Mouse (Mus musculus) heart, adult 2 months (tissue): ENCODE measurements around the gene Rapgef3. TPM values are rescaled to one million over a fixed set of nuclear protein-coding genes. Genes with fewer than 3 reads are reported as not detected.

Source experiments
- DNase-seq, 2 experiments: peaks; one replicate each; pipeline ENCODE4 v3.0.0; 2021
- H3K27ac ChIP-seq: fragments of 200-600 bp; 2 replicates; pipeline ENCODE4 v1.8.1; 2022
- H3K27me3 ChIP-seq: fragments of 200-500 bp; 2 replicates; pipeline ENCODE4 v1.6.1; 2012; ENCODE audit warnings: mild to moderate bottlenecking, low read length, inconsistent platforms, mixed read lengths; ENCODE audit not compliant: control insufficient read depth, insufficient read depth
- H3K36me3 ChIP-seq: fragments of 200-500 bp; 2 replicates; pipeline ENCODE4 v1.6.1; 2012; ENCODE audit warnings: low read length, inconsistent platforms; ENCODE audit not compliant: control insufficient read depth, insufficient read depth
- H3K4me1 ChIP-seq: fragments of 200-500 bp; 2 replicates; pipeline ENCODE4 v1.6.1; 2011; ENCODE audit warnings: low read length; ENCODE audit not compliant: control insufficient read depth, insufficient read depth
- H3K4me3 ChIP-seq: fragments of 200-600 bp; 2 replicates; pipeline ENCODE4 v1.8.1; 2022
- H3K79me2 ChIP-seq: fragments of 200-500 bp; replicated peaks from 2 replicates; pipeline ENCODE4 v1.6.1; 2012; ENCODE audit warnings: mild to moderate bottlenecking, inconsistent platforms, low read length, moderate library complexity, mixed read lengths; ENCODE audit not compliant: control insufficient read depth, insufficient read depth
- H3K9ac ChIP-seq: fragments of 200-500 bp; 2 replicates; pipeline ENCODE4 v1.6.1; 2012; ENCODE audit warnings: low read depth, mild to moderate bottlenecking, control low read depth, inconsistent platforms, low read length, mixed read lengths
- CTCF ChIP-seq: fragments of 200-600 bp; IDR thresholded peaks from 2 replicates; pipeline ENCODE4 v1.8.1; 2022; ENCODE audit warnings: antibody characterized with exemption, mild to moderate bottlenecking, moderate library complexity
- EP300 ChIP-seq: fragments of 200-500 bp; IDR thresholded peaks from 2 replicates; pipeline ENCODE4 v1.6.1; 2011; ENCODE audit warnings: low read depth, low read length, control low read depth; ENCODE audit not compliant: insufficient read depth
- POLR2A ChIP-seq: fragments of 200-500 bp; IDR thresholded peaks from 2 replicates; pipeline ENCODE4 v1.6.1; 2011; ENCODE audit warnings: mild to moderate bottlenecking, low read depth, low read length, control low read depth; ENCODE audit not compliant: insufficient read depth
- WGBS: fragments of 180-500 bp; shearing (Covaris S2); methylation state at CpG from one replicate; pipeline ENCODE4 v1.1.7; 2018; 5-methylcytosine and 5-hydroxymethylcytosine counted together
- intact Hi-C: fragments of 180-260 bp; cut with DNase I; formaldehyde crosslinking; loops from one replicate; pipeline ENCODE4 v1.15.1; 2025
- polyA plus RNA-seq: library from polyadenylated mRNA; depleted of rRNA; stranded (reverse); fragments of >200 nt; gene quantifications from 2 replicates; pipeline ENCODE4 v1.2.3, GENCODE M21; 2012
- total RNA-seq, 2 experiments: library from RNA; stranded (reverse); gene quantifications; 2 replicates each; pipeline ENCODE4 v1.2.3; 2021

The Rapgef3 gene
- total and polyA plus RNA-seq, 3 experiments = 21.5 to 44.4 (median 27.9) TPM

DNA sequence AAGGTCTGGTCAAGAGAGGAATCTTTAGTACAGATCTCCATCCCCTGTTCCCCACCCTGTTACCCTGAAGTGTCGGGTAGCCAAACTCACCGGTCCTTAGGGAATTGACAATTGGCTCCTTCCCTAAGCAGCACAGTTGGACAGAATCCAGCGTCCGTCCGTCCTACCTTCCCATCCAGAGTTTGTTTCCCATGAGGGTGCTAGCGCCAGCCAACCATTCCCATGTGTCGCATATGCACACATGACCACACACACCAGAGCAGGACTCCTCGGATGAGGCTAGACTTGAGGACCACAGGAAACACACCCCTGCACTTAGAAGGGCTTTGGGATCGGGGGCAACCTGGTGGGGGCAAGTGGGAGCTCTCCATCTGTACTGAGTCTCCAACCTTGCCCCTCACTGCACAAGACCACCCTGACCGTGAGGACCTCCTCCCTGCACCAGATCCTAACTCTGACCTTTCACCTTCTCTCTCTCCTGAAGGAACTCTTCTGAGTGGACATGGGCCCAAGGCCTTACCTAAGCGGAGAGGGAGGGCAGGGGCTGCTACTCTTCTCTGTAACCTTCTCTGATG lies 23.4 kb upstream of the Rapgef3 start:
- peak in 1 of 2 experiments; percentile 41 for DNase-seq
- Histone ChIP-seq H3K4me3 (no peak overlapping the region), H3K27ac (no peak overlapping the region), H3K79me2 (no peaks in the 10 kb centered on the region), H3K36me3 (no peaks in the 10 kb centered on the region), H3K9ac (no peak overlapping the region), H3K27me3 (no peaks in the 10 kb centered on the region), H3K4me1 (peaks cover 19% of the 10 kb centered on the region)
- no peak for TF ChIP-seq POLR2A
- no peak for TF ChIP-seq EP300
- TF ChIP-seq CTCF = no peak
- intact Hi-C loops = loop anchor here (2.0 kb wide), 1 partner anchor 16 kb away; no protein-coding TSS in a partner anchor
- WGBS = 53% methylated on average over 11 of the region's 11 CpGs

GRCm38 (mm10) chr15:97789761-97790505 lies 22.2 kb upstream of the Rapgef3 start:
- Histone ChIP-seq H3K27me3 (no peaks in the 10 kb centered on the region), H3K27ac (peak overlapping the region; percentile 58; the same call in 1 of the 2 replicates), H3K4me3 (no peak overlapping the region), H3K79me2 (no peaks in the 10 kb centered on the region), H3K4me1 (peaks cover 25% of the 10 kb centered on the region), H3K9ac (no peak overlapping the region), H3K36me3 (no peaks in the 10 kb centered on the region)
- TF ChIP-seq CTCF (peak; percentile 95; the same call in 1 of the 2 replicates), EP300 (0 out of 2 replicates have a peak, but pooled peaks have one; percentile 60), POLR2A (peak; percentile 34; the same call in 1 of the 2 replicates)
- DNase-seq = peak; percentile 61 to 74
- WGBS = 46% methylated on average over 20 of the region's 20 CpGs
- intact Hi-C loops = loop anchor here (2.0 to 5.0 kb wide), 2 partner anchors 17 to 172 kb away; partner anchors contain the start of gene Tmem106c

DNA sequence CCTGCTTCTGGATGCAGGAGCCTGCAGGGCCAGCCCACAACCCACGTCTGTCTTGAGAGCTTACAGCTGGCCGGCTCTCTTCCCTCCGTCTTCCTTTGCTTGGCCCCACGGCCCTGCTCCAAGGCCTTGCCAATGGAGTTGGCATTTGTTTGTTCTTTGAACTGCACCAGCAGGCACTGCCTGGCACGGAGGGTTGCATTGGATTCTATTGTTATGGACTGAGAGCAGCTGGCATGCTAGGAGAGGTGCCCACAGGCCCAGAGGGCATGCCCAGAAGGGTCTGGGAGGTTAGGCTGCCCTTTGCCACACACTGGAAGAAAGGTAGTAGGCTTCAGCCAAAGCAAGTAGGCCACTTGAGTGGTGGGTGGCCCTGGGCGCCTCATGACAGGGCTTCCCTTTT lies 21.0 kb upstream of the Rapgef3 start:
- Histone ChIP-seq H3K9ac (no peak overlapping the region), H3K27ac (peak overlapping the region; percentile 58; the same call in 1 of the 2 replicates), H3K4me1 (peaks cover 26% of the 10 kb centered on the region), H3K36me3 (no peaks in the 10 kb centered on the region), H3K27me3 (no peaks in the 10 kb centered on the region), H3K79me2 (no peaks in the 10 kb centered on the region), H3K4me3 (no peak overlapping the region)
- 21% methylated on average over 6 of the region's 6 CpGs for whole genome bisulfite sequencing
- peak; percentile 49 to 56 for DNase-seq
- TF ChIP-seq CTCF (no peak), EP300 (no peak), POLR2A (no peak)
- intact Hi-C loops = loop anchor here (5.0 kb wide), 1 partner anchor 173 kb away; the partner anchor contains the start of gene Tmem106c

DNA sequence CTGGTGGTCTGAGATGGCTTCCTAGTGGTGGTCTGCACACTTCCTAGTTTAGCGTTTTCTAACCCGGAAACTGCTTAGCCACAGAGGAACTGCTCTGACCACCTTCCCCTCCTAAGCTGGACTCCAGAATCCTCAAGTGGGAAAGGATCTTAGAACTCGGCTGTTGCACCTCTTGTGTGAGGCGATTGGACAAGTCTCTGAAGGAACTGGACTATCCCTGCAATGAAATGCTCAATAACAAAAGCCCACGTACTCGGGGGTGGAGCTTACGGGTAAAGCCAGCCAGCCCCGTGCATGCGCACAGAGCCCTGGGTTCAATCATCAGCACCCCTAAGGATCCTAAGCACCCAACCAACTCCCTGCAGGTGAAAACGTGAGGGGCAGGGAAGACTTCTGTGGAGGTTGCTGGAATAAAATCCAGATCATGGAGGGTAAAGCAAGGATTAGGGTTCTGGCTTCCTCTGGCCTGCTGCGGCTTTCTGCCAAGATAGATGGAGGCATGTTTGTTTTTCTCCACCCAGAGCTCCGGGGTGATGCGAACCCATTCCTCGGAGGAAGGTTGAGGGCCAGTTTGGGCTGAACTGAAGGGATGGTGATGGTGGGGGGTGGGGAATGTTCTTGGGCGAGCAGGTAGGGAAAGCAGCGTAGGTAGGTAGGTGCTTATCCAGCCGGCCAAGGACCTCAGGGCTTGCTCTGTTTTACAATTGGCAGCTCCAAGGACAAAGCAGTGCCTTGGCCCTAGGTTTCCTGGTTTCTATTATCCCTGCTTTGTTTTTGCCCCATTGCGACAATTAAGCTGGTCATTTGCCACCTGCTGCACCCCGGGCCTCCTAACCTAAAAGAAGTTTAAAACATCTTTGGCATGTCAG lies 20.3 kb upstream of the Rapgef3 start:
- 52% methylated on average over 19 of the region's 19 CpGs for WGBS
- Histone ChIP-seq H3K36me3 (no peaks in the 10 kb centered on the region), H3K4me1 (peaks cover 26% of the 10 kb centered on the region), H3K27ac (peak overlapping the region; percentile 36), H3K27me3 (no peaks in the 10 kb centered on the region), H3K9ac (no peak overlapping the region), H3K4me3 (no peak overlapping the region), H3K79me2 (no peaks in the 10 kb centered on the region)
- intact Hi-C loops = loop anchor here (5.0 kb wide), 1 partner anchor 174 kb away; the partner anchor contains the start of gene Tmem106c
- TF ChIP-seq POLR2A (peak; percentile 40; the same call in 1 of the 2 replicates), CTCF (no peak)
- DNase-seq = peak in 1 of 2 experiments; percentile 33

DNA sequence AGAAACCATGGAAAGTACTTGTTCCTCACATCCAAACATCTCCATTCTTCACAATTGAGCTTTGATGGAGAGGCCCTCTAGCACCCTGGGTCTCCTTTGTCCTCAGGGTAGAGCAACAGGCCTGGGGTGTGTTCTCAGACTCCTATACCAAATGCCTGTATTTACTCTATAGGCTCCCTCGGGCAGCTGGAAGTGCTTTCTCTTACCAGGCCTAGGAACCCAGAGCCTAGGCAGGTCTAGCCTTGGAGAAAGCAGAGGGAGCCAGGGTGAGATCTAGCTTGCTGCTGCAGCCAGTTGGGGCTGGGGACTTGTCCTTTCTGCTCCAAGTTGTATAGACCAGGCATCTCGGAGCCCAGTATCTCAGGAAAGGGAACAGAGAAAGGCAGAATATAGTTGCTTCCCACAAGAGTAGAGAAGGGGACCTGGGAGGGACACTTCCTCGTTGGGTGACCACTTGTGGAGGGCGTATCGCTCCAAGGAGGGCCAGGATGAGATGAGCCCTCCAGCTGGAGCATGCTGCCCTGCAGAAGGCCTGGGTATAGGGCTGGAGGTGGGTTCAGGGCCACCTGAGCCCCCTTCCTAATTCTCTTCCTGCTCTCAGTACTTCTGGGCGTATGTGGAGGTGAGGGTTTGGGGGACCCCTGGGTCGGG lies 19.5 kb upstream of the Rapgef3 start:
- DNase-seq = peak in 1 of 2 experiments; percentile 28
- no peaks in the 10 kb centered on the region for H3K27me3 ChIP-seq
- TF ChIP-seq EP300 = no peak
- TF ChIP-seq CTCF = no peak
- no peak for TF ChIP-seq POLR2A
- H3K36me3 ChIP-seq = no peaks in the 10 kb centered on the region
- H3K9ac ChIP-seq = 0 out of 2 replicates have a peak overlapping the region, but pooled peaks have one; percentile 5
- no peak overlapping the region for H3K4me3 ChIP-seq
- peaks cover 30% of the 10 kb centered on the region for H3K4me1 ChIP-seq
- intact Hi-C loops = loop anchor here (5.0 kb wide), 1 partner anchor 175 kb away; the partner anchor contains the start of gene Tmem106c
- WGBS = 61% methylated on average over 7 of the region's 7 CpGs
- H3K27ac ChIP-seq = peak overlapping the region; percentile 36
- no peaks in the 10 kb centered on the region for H3K79me2 ChIP-seq
